Mouse (Mus musculus) small intestine, adult 2 months (tissue): Measurements from ENCODE around the gene Panx3. TPM values are rescaled to one million over a fixed set of nuclear protein-coding genes. Genes with fewer than 3 reads are reported as not detected.

ENCODE experiments used
- H3K27ac ChIP-seq: fragments of 200-500 bp; 2 replicates; pipeline ENCODE4 v1.5.1; 2012; ENCODE audit warnings: low read depth, low read length, control low read depth, inconsistent platforms; ENCODE audit not compliant: insufficient read depth
- H3K27me3 ChIP-seq: fragments of 200-500 bp; 2 replicates; pipeline ENCODE4 v1.6.1; 2012; ENCODE audit warnings: mild to moderate bottlenecking, moderate library complexity, low read length, inconsistent platforms; ENCODE audit not compliant: control insufficient read depth, insufficient read depth
- H3K36me3 ChIP-seq: fragments of 200-500 bp; 2 replicates; pipeline ENCODE4 v1.6.1; 2012; ENCODE audit warnings: mild to moderate bottlenecking, low read length, control low read depth, inconsistent platforms; ENCODE audit not compliant: control insufficient read depth, insufficient read depth
- H3K4me1 ChIP-seq: fragments of 200-500 bp; 2 replicates; pipeline ENCODE4 v1.6.1; 2012; ENCODE audit warnings: low read length, inconsistent platforms, mixed read lengths; ENCODE audit not compliant: control insufficient read depth, insufficient read depth, insufficient read length
- H3K4me3 ChIP-seq: fragments of 200-500 bp; 2 replicates; pipeline ENCODE4 v1.5.1; 2012; ENCODE audit warnings: low read depth, mild to moderate bottlenecking, control low read depth, inconsistent platforms, low read length, moderate library complexity
- CTCF ChIP-seq: fragments of 200-500 bp; IDR thresholded peaks from 2 replicates; pipeline ENCODE4 v1.5.1; 2012; ENCODE audit warnings: low read depth, mild to moderate bottlenecking, control low read depth, inconsistent platforms, low read length, moderate library complexity, mixed read lengths; ENCODE audit not compliant: insufficient replicate concordance, insufficient read length; ENCODE audit errors: extremely low read depth
- POLR2A ChIP-seq: fragments of 200-500 bp; IDR thresholded peaks from 2 replicates; pipeline ENCODE4 v1.6.1; 2012; ENCODE audit warnings: low read depth, mild to moderate bottlenecking, control low read depth, inconsistent platforms, low read length, moderate library complexity
- WGBS: fragments of 180-500 bp; shearing (Covaris S2); methylation state at CpG from one replicate; pipeline ENCODE4 v1.1.7; 2018; 5-methylcytosine and 5-hydroxymethylcytosine counted together
- polyA plus RNA-seq: library from polyadenylated mRNA; depleted of rRNA; stranded (reverse); fragments of >200 nt; gene quantifications from 2 replicates; pipeline ENCODE4 v1.2.3, GENCODE M21; 2012

The Panx3 gene
- polyA plus RNA-seq, 1 experiment: not detected

DNA sequence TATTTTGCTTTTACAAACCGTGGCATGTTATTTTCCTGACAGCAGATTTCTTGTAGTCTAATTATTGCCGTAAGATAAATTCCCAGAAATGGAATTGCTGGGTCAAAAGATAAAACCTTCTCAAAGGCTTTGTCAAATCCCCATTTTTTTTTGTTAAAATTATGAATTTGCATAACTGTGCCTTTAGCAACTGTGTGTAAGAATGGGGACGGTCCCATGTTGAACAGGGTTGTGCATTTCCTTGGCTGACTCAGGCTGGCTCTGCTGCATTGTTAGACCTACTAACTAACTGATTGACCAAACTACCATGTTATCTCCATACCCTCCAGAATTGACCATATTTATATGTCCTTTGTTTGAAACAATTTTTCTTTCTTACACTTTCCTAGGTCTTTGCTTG is 34.8 kb downstream of the Panx3 start:
- Histone ChIP-seq H3K27ac (no peak overlapping the region), H3K4me3 (no peak overlapping the region), H3K36me3 (peaks cover 20% of the 10 kb centered on the region), H3K4me1 (no peaks in the 10 kb centered on the region), H3K27me3 (no peaks in the 10 kb centered on the region)
- 92% methylated on average over 3 of the region's 3 CpGs for WGBS
- TF ChIP-seq CTCF (no peak), POLR2A (no peak)

DNA sequence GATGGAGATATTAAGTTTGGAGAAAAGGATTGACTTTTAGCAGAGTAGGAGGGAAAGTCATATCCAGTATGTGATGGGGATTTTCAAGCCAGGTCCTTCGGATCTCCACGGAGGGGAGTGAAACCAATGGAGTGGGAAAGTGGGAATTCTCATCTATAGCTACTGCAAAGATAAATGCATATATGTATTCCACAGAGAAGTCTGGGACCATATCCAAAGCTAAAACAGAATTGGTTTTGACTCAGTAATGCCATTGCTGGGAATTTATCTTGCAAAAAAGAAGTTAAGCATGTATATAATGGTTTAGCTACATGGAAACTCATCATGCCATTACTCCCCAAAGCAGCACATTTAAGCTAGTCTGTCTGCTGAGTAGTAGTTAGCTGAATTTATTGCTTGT is 36.7 kb downstream of the Panx3 start:
- Histone ChIP-seq H3K4me1 (no peaks in the 10 kb centered on the region), H3K27ac (no peak overlapping the region), H3K4me3 (no peak overlapping the region), H3K36me3 (peaks cover 25% of the 10 kb centered on the region), H3K27me3 (no peaks in the 10 kb centered on the region)
- WGBS: 93% methylated on average over 2 of the region's 2 CpGs
- TF ChIP-seq POLR2A (no peak), CTCF (no peak)

DNA sequence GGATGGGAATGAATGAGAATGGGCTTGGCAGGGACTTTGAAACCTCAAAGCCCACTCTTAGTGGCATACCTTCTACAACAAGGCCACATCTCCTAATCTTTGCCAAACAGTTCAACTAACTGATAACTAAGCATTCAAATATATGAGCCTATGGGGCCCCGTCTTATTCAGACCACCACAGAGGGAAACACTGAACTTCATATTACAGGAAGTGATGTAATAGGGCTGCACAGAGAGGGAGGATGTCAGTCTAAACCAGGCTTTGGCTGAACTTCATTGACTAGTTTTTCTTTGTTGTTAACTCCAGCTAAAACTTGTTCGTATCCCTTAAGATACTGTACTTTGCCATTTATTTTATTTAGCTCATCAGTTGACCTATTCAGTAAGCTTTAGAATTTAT is 39.1 kb downstream of the Panx3 start:
- H3K27ac ChIP-seq: no peak overlapping the region
- no peak overlapping the region for H3K4me3 ChIP-seq
- peaks cover 27% of the 10 kb centered on the region for H3K36me3 ChIP-seq
- no peaks in the 10 kb centered on the region for H3K4me1 ChIP-seq
- TF ChIP-seq POLR2A (no peak), CTCF (no peak)
- WGBS: 79% methylated on average over 2 of the region's 2 CpGs
- H3K27me3 ChIP-seq: no peaks in the 10 kb centered on the region

DNA sequence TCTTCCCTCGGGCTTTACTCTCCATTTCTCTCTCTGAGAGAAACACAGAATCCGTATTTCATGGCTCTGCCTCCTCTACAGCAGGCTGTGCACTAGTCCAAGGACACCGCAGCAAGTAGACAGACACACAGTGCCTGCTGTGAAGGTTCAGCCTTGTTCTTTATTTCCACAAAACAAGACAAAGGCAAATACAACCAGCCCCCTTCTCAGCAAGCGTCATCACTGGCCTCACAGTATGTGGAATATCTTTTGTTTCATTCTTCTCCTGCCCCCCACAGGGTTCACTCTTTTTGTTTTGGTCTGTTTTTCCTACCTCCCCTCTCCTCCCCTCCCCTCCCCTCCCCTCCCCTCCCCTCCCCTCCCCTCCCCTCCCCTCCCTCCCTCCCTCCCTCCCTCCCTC is 40.5 kb downstream of the Panx3 start:
- Histone ChIP-seq H3K27ac (no peak overlapping the region), H3K4me3 (no peak overlapping the region), H3K4me1 (no peaks in the 10 kb centered on the region), H3K36me3 (peaks cover 29% of the 10 kb centered on the region), H3K27me3 (no peaks in the 10 kb centered on the region)
- 85% methylated on average over 4 of the region's 4 CpGs for WGBS
- no peak for TF ChIP-seq POLR2A
- TF ChIP-seq CTCF: no peak

DNA sequence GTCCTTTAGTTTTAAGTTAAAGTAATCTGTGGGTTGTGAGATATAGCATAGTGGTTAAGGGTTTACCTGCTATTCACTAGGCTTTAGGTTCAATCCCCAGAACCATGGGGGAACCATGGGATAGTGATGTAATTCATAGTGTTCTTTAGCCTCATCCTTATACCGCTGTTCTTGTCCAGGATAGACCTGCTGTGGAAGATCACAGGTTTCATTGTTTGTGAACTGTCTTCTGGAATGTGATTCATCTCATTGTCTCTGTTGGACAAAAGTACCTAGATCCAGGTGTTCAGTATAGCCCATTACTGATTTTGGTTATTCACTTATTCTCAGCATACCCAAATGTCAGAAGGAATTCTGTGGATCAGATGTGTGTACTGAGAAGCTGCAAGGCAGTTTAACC is 41.8 kb downstream of the Panx3 start:
- no peaks in the 10 kb centered on the region for H3K27me3 ChIP-seq
- H3K4me1 ChIP-seq: no peaks in the 10 kb centered on the region
- no peak overlapping the region for H3K27ac ChIP-seq
- no peak for TF ChIP-seq POLR2A
- TF ChIP-seq CTCF: no peak
- H3K4me3 ChIP-seq: no peak overlapping the region
- H3K36me3 ChIP-seq: peaks cover 28% of the 10 kb centered on the region
- WGBS: 98% methylated on average over 1 of the region's 1 CpGs

DNA sequence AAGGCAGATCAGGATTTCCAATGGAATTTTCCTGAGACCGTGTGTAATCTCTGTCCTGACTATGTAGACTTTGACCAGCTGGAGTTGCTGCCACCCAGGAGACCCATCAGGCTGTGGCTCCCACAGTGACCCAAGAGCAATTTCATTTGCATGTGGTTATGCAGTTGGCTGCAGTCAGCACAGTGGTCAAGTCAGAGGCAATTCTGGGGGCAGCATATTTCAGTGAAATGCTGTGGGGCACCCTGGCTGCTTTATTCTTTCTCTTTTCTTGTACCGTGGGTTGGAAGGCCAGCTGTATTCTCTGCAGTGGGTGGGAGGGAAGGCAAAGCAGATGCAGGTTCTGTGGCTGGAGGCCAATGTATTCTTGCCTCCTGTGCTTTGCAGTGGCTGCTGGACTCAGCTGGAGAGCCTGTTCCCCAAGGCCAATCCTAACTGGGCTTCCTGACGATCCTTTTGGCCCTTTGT is 42.9 kb downstream of the Panx3 start:
- 49% methylated on average over 3 of the region's 3 CpGs for WGBS
- H3K4me1 ChIP-seq: no peaks in the 10 kb centered on the region
- H3K27ac ChIP-seq: no peak overlapping the region
- peaks cover 25% of the 10 kb centered on the region for H3K36me3 ChIP-seq
- H3K4me3 ChIP-seq: no peak overlapping the region
- no peaks in the 10 kb centered on the region for H3K27me3 ChIP-seq
- TF ChIP-seq POLR2A: no peak
- TF ChIP-seq CTCF: no peak

DNA sequence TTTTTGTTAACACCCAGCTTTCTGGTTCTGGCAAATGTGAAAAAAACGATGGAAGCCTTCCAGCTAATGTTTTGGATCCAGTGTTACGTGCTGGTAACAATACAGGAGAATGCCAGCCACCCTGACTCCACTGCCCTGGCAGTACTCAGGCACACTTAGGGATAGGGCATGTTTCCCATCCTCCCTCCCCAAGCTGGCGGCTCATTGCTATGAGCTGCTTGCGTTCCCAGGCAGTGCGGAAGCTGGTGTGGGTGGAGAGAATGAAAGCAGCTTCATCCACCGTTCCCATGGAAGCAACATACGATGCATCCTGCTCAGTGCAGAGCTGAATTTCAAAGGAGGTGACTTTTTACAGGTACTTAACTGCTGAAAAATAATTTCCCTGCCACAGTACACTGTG is 43.4 kb downstream of the Panx3 start:
- no peak overlapping the region for H3K27ac ChIP-seq
- peaks cover 25% of the 10 kb centered on the region for H3K36me3 ChIP-seq
- WGBS: 77% methylated on average over 7 of the region's 7 CpGs

DNA sequence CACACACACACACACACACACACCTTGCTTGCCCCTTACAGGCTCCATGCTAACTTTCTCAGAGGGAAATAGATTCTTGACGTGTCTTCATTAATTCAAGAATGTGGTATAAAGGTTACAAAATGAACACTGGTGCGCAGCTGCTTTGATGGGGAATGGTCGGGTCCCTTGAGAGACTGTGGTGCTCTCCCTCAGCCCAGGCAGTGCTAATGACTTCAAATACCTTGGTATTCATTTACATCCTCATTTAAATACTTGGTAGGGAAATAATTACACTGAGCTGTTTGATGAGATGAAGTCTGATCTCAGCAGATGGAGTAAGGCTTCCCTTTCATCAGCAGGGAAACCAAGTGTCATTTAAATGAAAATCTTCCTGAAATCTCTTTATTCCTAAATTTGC is 43.9 kb downstream of the Panx3 start:
- Histone ChIP-seq H3K36me3 (peaks cover 23% of the 10 kb centered on the region), H3K27me3 (no peaks in the 10 kb centered on the region), H3K4me3 (no peak overlapping the region), H3K27ac (no peak overlapping the region), H3K4me1 (no peaks in the 10 kb centered on the region)
- TF ChIP-seq CTCF (no peak), POLR2A (no peak)
- 87% methylated on average over 3 of the region's 3 CpGs for WGBS

More for the DNA sequence above, 43.4 kb downstream of the Panx3 start:
- TF ChIP-seq POLR2A (no peak), CTCF (no peak)
- Histone ChIP-seq H3K4me1 (no peaks in the 10 kb centered on the region), H3K27me3 (no peaks in the 10 kb centered on the region), H3K4me3 (no peak overlapping the region)
